Mouse (Mus musculus) MEL (cell line): ENCODE results near the gene Ppp1ca. TPM values are rescaled to one million over a fixed set of nuclear protein-coding genes. Genes with fewer than 3 reads are reported as not detected.

Experiments used
- DNase-seq: peaks from one replicate; pipeline ENCODE4 v3.0.0; 2011; ENCODE audit warnings: low read depth, low spot score
- H3K27ac ChIP-seq: 2 replicates; pipeline ENCODE4 v1.5.1; 2012; ENCODE audit warnings: low read depth, mild to moderate bottlenecking, control low read depth, low read length, moderate library complexity; ENCODE audit not compliant: control insufficient read depth
- H3K27me3 ChIP-seq, 2 experiments: fragments of 150-350 bp in 1 of 2; sonication (generic) in 1 of 2; 2 replicates each; pipeline ENCODE4 v1.6.1; 2012; ENCODE audit warnings: low read length in 2 of 2, mild to moderate bottlenecking in 2 of 2, improper control_type of control experiment in 1 of 2, moderate library complexity in 1 of 2; ENCODE audit not compliant: insufficient read depth in 2 of 2, control insufficient read depth in 1 of 2
- H3K36me3 ChIP-seq, 2 experiments: 2 replicates each; pipeline ENCODE4 v1.6.1; 2012 to 2014; ENCODE audit warnings: low read length in 2 of 2, improper control_type of control experiment in 1 of 2, inconsistent platforms in 1 of 2, mild to moderate bottlenecking in 1 of 2; ENCODE audit not compliant: insufficient read depth in 2 of 2, control insufficient read depth in 1 of 2
- H3K4me1 ChIP-seq, 2 experiments: fragments of 150-350 bp in 1 of 2; sonication (generic) in 1 of 2; 2 replicates each; pipeline ENCODE4 v1.6.1; 2012; ENCODE audit warnings: low read length in 2 of 2, improper control_type of control experiment in 1 of 2, mild to moderate bottlenecking in 1 of 2; ENCODE audit not compliant: insufficient read depth in 2 of 2, control insufficient read depth in 1 of 2
- H3K4me3 ChIP-seq, 2 experiments: fragments of 150-350 bp in 1 of 2; sonication (generic) in 1 of 2; 2 replicates each; pipeline ENCODE4 v1.5.1; 2012; ENCODE audit warnings: low read depth in 2 of 2, low read length in 2 of 2, mild to moderate bottlenecking in 2 of 2, moderate library complexity in 2 of 2, control low read depth in 1 of 2, improper control_type of control experiment in 1 of 2; ENCODE audit not compliant: control insufficient read depth in 1 of 2, insufficient read depth in 1 of 2
- H3K79me2 ChIP-seq: 2 replicates; pipeline ENCODE4 v1.6.1; 2012; ENCODE audit warnings: mild to moderate bottlenecking, low read length, moderate library complexity; ENCODE audit not compliant: control insufficient read depth, poor library complexity, insufficient read depth
- H3K9ac ChIP-seq: 2 replicates; pipeline ENCODE4 v1.6.1; 2012; ENCODE audit warnings: low read depth, mild to moderate bottlenecking, control low read depth, low read length, moderate library complexity; ENCODE audit not compliant: control insufficient read depth, poor library complexity, severe bottlenecking
- H3K9me3 ChIP-seq: fragments of 150-350 bp; sonication (generic); replicated peaks from 2 replicates; pipeline ENCODE4 v1.6.1; 2012; ENCODE audit warnings: mild to moderate bottlenecking, low read length, improper control_type of control experiment, moderate library complexity; ENCODE audit not compliant: insufficient read depth
- BHLHE40 ChIP-seq: IDR thresholded peaks from 2 replicates; pipeline ENCODE4 v1.6.1; 2012; ENCODE audit warnings: low read depth, mild to moderate bottlenecking, inconsistent platforms, low read length, improper control_type of control experiment, borderline replicate concordance
- CHD1 ChIP-seq: IDR thresholded peaks from 2 replicates; pipeline ENCODE4 v1.6.1; 2012; ENCODE audit warnings: low read depth, mild to moderate bottlenecking, inconsistent platforms, low read length, improper control_type of control experiment
- E2F4 ChIP-seq: IDR thresholded peaks from 2 replicates; pipeline ENCODE4 v1.6.1; 2011; ENCODE audit warnings: low read depth, low read length, improper control_type of control experiment, borderline replicate concordance
- ELF1 ChIP-seq: IDR thresholded peaks from 2 replicates; pipeline ENCODE4 v1.6.1; 2014; ENCODE audit warnings: low read depth, mild to moderate bottlenecking, inconsistent platforms, low read length, improper control_type of control experiment, moderate library complexity
- EP300 ChIP-seq, 2 experiments: IDR thresholded peaks; 2 replicates each; pipeline ENCODE4 v1.6.1; 2011; ENCODE audit warnings: improper control_type of control experiment in 2 of 2, low read length in 2 of 2, low read depth in 1 of 2, mild to moderate bottlenecking in 1 of 2
- ETS1 ChIP-seq: IDR thresholded peaks from 2 replicates; pipeline ENCODE4 v1.6.1; 2012; ENCODE audit warnings: low read depth, mild to moderate bottlenecking, inconsistent platforms, low read length, improper control_type of control experiment, moderate library complexity
- GABPA ChIP-seq: IDR thresholded peaks from 2 replicates; pipeline ENCODE4 v1.6.1; 2012; ENCODE audit warnings: low read depth, mild to moderate bottlenecking, inconsistent platforms, low read length, improper control_type of control experiment, moderate library complexity
- GATA1 ChIP-seq: IDR thresholded peaks from 2 replicates; pipeline ENCODE4 v1.6.1; 2011; ENCODE audit warnings: low read depth, low read length, improper control_type of control experiment
- HCFC1 ChIP-seq: IDR thresholded peaks from 2 replicates; pipeline ENCODE4 v1.6.1; 2012; ENCODE audit warnings: low read depth, mild to moderate bottlenecking, inconsistent platforms, low read length, improper control_type of control experiment, moderate library complexity
- JUND ChIP-seq: IDR thresholded peaks from 2 replicates; pipeline ENCODE4 v1.6.1; 2011; ENCODE audit warnings: low read depth, mild to moderate bottlenecking, improper control_type of control experiment, low read length
- KAT2A ChIP-seq: conservative IDR thresholded peaks from 2 replicates; pipeline ENCODE4 v1.6.1; 2012; ENCODE audit warnings: low read depth, low read length, improper control_type of control experiment, inconsistent platforms
- MAFK ChIP-seq: IDR thresholded peaks from 2 replicates; pipeline ENCODE4 v1.6.1; 2011; ENCODE audit warnings: low read depth, mild to moderate bottlenecking, low read length, improper control_type of control experiment, borderline replicate concordance
- MAX ChIP-seq: IDR thresholded peaks from 2 replicates; pipeline ENCODE4 v1.6.1; 2011; ENCODE audit warnings: low read length, improper control_type of control experiment
- MAZ ChIP-seq: IDR thresholded peaks from 2 replicates; pipeline ENCODE4 v1.6.1; 2012; ENCODE audit warnings: low read depth, mild to moderate bottlenecking, inconsistent platforms, low read length, improper control_type of control experiment
- NELFE ChIP-seq: IDR thresholded peaks from 2 replicates; pipeline ENCODE4 v1.6.1; 2011; ENCODE audit warnings: low read depth, low read length, improper control_type of control experiment
- NRF1 ChIP-seq: IDR thresholded peaks from 2 replicates; pipeline ENCODE4 v1.6.1; 2014; ENCODE audit warnings: low read depth, mild to moderate bottlenecking, inconsistent platforms, low read length, improper control_type of control experiment, moderate library complexity; ENCODE audit not compliant: poor library complexity, insufficient read depth, severe bottlenecking
- POLR2A ChIP-seq, 2 experiments: IDR thresholded peaks; 2 replicates each; pipeline ENCODE4 v1.6.1; 2011 to 2012; ENCODE audit warnings: low read length in 2 of 2, mild to moderate bottlenecking in 2 of 2, control low read depth in 1 of 2, improper control_type of control experiment in 1 of 2, low read depth in 1 of 2, moderate library complexity in 1 of 2; ENCODE audit not compliant: control insufficient read depth in 1 of 2, insufficient read depth in 1 of 2, poor library complexity in 1 of 2
- POLR2AphosphoS5 ChIP-seq: IDR thresholded peaks from 2 replicates; pipeline ENCODE4 v1.6.1; 2012; ENCODE audit warnings: low read depth, borderline replicate concordance, mild to moderate bottlenecking, inconsistent platforms, low read length, moderate library complexity, mixed read lengths
- RAD21 ChIP-seq: IDR thresholded peaks from 2 replicates; pipeline ENCODE4 v1.6.1; 2011; ENCODE audit warnings: mild to moderate bottlenecking, low read depth, low read length, improper control_type of control experiment
- RCOR1 ChIP-seq: IDR thresholded peaks from 2 replicates; pipeline ENCODE4 v1.6.1; 2012; ENCODE audit warnings: low read depth, mild to moderate bottlenecking, inconsistent platforms, low read length, improper control_type of control experiment
- SIN3A ChIP-seq: IDR thresholded peaks from 2 replicates; pipeline ENCODE4 v1.6.1; 2012; ENCODE audit warnings: low read length, improper control_type of control experiment, inconsistent platforms
- SMC3 ChIP-seq: IDR thresholded peaks from 2 replicates; pipeline ENCODE4 v1.6.1; 2011; ENCODE audit warnings: low read depth, low read length, improper control_type of control experiment
- TAL1 ChIP-seq: IDR thresholded peaks from 2 replicates; pipeline ENCODE4 v1.6.1; 2012; ENCODE audit warnings: mild to moderate bottlenecking, inconsistent platforms, low read length, moderate library complexity, mixed read lengths
- TCF12 ChIP-seq: IDR thresholded peaks from 2 replicates; pipeline ENCODE4 v1.6.1; 2014; ENCODE audit warnings: low read depth, mild to moderate bottlenecking, inconsistent platforms, low read length, improper control_type of control experiment, moderate library complexity
- UBTF ChIP-seq: IDR thresholded peaks from 2 replicates; pipeline ENCODE4 v1.6.1; 2012; ENCODE audit warnings: low read depth, mild to moderate bottlenecking, inconsistent platforms, low read length, improper control_type of control experiment, moderate library complexity, borderline replicate concordance; ENCODE audit not compliant: insufficient read depth
- USF2 ChIP-seq, 2 experiments: IDR thresholded peaks; 2 replicates each; pipeline ENCODE4 v1.6.1; 2011 to 2012; ENCODE audit warnings: improper control_type of control experiment in 2 of 2, low read length in 2 of 2, borderline replicate concordance in 1 of 2, inconsistent platforms in 1 of 2, low read depth in 1 of 2, mild to moderate bottlenecking in 1 of 2; ENCODE audit not compliant: insufficient read depth in 1 of 2
- ZC3H11A ChIP-seq: IDR thresholded peaks from 2 replicates; pipeline ENCODE4 v1.6.1; 2012; ENCODE audit warnings: low read depth, mild to moderate bottlenecking, inconsistent platforms, low read length, improper control_type of control experiment
- ZKSCAN1 ChIP-seq: IDR thresholded peaks from 2 replicates; pipeline ENCODE4 v1.6.1; 2012; ENCODE audit warnings: low read depth, mild to moderate bottlenecking, inconsistent platforms, low read length, improper control_type of control experiment, moderate library complexity
- polyA plus RNA-seq, 2 experiments: library from polyadenylated mRNA; stranded (reverse) in 1 of 2; unstranded in 1 of 2; fragments of >175 nt in 1 of 2; fragments of >200 nt in 1 of 2; gene quantifications; 2 replicates each; pipeline versions ENCODE4 v1.2.1 to v1.2.4; 2012; ENCODE audit warnings: low replicate concordance in 2 of 2, low read depth in 1 of 2; ENCODE audit not compliant: insufficient read length in 2 of 2, insufficient read depth in 1 of 2, missing spikeins in 1 of 2
- total RNA-seq: library from RNA; depleted of rRNA; stranded (reverse); fragments of 300-350 nt; gene quantifications from 2 replicates; pipeline ENCODE4 v1.2.3, GENCODE M21; 2012

Gene Ppp1ca
- total and polyA plus RNA-seq, 3 experiments = 453 to 505 (median 455) TPM

DNA sequence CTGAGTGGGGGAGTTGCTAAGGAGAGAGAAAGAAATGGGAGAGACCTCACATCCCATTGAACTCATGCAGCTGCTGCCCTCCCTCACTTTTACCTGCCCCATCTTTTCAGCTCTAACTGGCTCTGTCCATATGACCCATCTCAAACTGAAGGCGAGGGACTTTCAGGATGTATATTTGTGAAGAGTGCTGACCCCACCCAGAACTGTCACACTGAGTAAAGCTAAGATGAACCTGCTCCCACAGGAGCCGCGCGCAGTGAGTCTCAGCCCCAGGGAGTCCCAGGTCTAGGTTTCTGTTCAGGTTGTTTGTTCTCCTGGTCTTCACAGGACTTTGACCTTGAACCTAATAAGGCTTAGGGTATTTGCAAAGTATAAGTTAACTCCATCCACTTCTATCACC is 37.0 kb downstream of the Ppp1ca start:
- DNase-seq = no peak
- H3K9ac ChIP-seq = no peak overlapping the region
- no peak for TF ChIP-seq RCOR1
- no peak for TF ChIP-seq ETS1
- TF ChIP-seq MAX = no peak
- no peak for TF ChIP-seq CHD1
- no peak for TF ChIP-seq KAT2A
- TF ChIP-seq NRF1 = no peak
- no peak for TF ChIP-seq POLR2AphosphoS5
- TF ChIP-seq EP300 (IDR thresholded peaks at IDR 0.05; ENCODE audit: low read depth in 1 of 2, low read length in 2 of 2) = no peak
- TF ChIP-seq ZKSCAN1 = no peak
- no peak for TF ChIP-seq SMC3
- no peak for TF ChIP-seq SIN3A
- no peak for TF ChIP-seq MAFK
- no peak for TF ChIP-seq TAL1
- TF ChIP-seq GATA1 = no peak
- no peak for TF ChIP-seq BHLHE40
- TF ChIP-seq NELFE = no peak
- TF ChIP-seq ELF1 = no peak
- no peak for TF ChIP-seq E2F4
- no peak for TF ChIP-seq UBTF
- TF ChIP-seq RAD21 = no peak
- TF ChIP-seq, all 39 proteins: peak for 0
- Histone ChIP-seq H3K27me3 (no peaks in the 10 kb centered on the region), H3K9me3 (no peaks in the 10 kb centered on the region), H3K4me1 (peaks cover 2 to 29% of the 10 kb centered on the region in 2 experiments; a peak in 3 of 4 replicates), H3K36me3 (peaks cover 0 to 11% of the 10 kb centered on the region in 2 experiments; a peak in 2 of 4 replicates), H3K4me3 (no peak overlapping the region), H3K27ac (no peak overlapping the region), H3K79me2 (peaks cover 2% of the 10 kb centered on the region; the same call in 1 of the 2 replicates)

DNA sequence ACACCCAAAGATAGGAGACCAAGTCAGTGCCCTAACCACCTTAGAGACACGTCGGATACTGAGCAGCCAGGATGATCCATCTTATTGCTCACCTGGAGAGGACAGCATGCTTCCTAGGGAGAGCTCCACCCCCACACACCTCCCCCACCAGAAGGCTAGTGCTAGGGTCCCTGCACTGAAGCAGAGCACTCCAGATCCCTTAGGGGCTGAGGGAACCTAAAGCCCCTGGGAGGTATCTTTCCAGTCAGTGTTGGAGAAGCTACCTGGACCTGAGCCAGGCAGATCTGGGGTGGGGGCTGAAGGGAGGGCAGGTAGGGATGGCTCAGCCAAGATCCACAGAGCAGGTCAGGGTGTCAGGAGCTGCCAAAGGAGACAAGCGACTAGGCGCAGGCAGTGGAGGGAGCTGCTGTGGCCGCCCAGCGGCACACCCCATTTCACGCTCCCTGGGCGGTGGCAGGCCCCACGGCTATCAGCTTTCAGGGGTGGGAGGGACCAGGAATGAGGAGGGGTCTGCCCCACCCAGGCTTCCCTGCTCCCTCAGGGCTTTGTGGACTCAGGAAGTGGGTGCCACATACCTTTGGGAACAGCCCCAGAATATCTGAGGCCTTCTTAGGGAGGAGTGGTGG is 37.7 kb downstream of the Ppp1ca start:
- H3K27me3 ChIP-seq = no peaks in the 10 kb centered on the region
- H3K4me3 ChIP-seq = no peak overlapping the region
- H3K9me3 ChIP-seq = no peaks in the 10 kb centered on the region
- H3K4me1 ChIP-seq = peaks cover 2 to 29% of the 10 kb centered on the region in 2 experiments; a peak in 3 of 4 replicates
- DNase-seq = no peak
- no peak overlapping the region for H3K27ac ChIP-seq
- H3K36me3 ChIP-seq = peaks cover 0 to 11% of the 10 kb centered on the region in 2 experiments; a peak in 2 of 4 replicates
- TF ChIP-seq HCFC1 (no peak), RAD21 (no peak), KAT2A (no peak), RCOR1 (no peak), GABPA (no peak), USF2 (IDR thresholded peaks at IDR 0.05; ENCODE audit: borderline replicate concordance in 1 of 2, insufficient read depth in 1 of 2, low read depth in 1 of 2, low read length in 2 of 2) (no peak), POLR2AphosphoS5 (no peak), ZC3H11A (no peak), MAZ (no peak), SIN3A (no peak), NELFE (no peak), GATA1 (no peak), TCF12 (no peak), JUND (no peak), ETS1 (no peak), POLR2A (IDR thresholded peaks at IDR 0.05; ENCODE audit: control insufficient read depth in 1 of 2, insufficient read depth in 1 of 2, low read depth in 1 of 2, low read length in 2 of 2, poor library complexity in 1 of 2) (no peak)
- H3K9ac ChIP-seq = no peak overlapping the region; the same call in 1 of the 2 replicates
- peaks cover 2% of the 10 kb centered on the region; the same call in 1 of the 2 replicates for H3K79me2 ChIP-seq
